Mouse (Mus musculus): ENCODE data around the gene Actn4.
A peak's percentile ranks its signal among the peaks of the same experiment; 100 is the strongest.
"Not testable (repeated sequence)": the region's sequence is repeated elsewhere in the genome, so short reads cannot be mapped to it uniquely, and the experiment has no call there.

DNA sequence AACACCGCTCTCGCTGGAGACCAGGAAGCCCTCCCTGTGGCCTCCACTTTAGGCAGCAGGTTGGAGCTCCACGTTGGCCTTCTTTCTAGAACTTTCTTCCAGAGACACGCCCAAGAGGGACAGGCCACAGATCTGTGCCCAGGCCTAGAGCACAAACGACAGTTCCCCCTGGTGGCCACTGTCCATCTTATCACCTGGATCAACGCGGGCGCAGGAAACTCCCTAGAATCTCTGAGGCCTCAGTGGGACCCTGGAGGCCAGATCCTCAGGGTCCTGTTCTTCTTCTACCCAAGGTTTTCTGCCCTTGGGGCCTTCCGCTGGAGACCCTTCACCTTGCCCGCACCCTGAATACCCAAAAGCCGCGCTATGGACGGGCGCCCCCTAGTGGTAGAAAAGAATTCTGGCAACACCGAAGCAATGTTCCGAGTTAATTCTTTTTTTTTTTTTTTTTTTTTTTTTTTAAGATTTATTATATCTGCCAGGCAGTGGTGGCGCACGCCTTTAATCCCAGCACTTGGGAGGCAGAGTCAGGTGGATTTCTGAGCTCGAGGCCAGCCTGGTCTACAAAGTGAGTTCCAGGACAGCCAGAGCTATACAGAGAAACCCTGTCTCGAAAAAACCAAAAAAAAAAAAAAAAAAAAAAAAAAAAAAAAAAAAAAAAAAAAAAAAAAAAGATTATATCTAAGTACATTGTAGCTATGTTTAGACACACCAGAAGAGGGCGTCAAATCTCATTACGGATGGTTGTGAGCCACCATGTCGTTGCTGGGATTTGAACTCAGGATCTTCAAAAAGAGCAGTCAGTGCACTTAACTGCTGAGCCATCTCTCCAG lies 94.4 kb downstream of the Actn4 start:
- peak; percentile 78 for TF ChIP-seq CTCF (IDR thresholded peaks at IDR 0.05; ENCODE audit: low read depth, low read length)
- not testable (repeated sequence) for TF ChIP-seq POLR2A (IDR thresholded peaks at IDR 0.05; ENCODE audit: extremely low read depth, insufficient read depth, low read length)

Measured in liver, adult 2 months (tissue).